Mouse (Mus musculus) olfactory bulb, adult 2 months (tissue): Measurements from ENCODE around the gene Tssc4. TPM values are rescaled to one million over a fixed set of nuclear protein-coding genes. Genes with fewer than 3 reads are reported as not detected.

Experiments used
- H3K27ac ChIP-seq: fragments of 200-500 bp; 2 replicates; pipeline ENCODE4 v1.5.1; 2012; ENCODE audit warnings: low read depth, low read length; ENCODE audit not compliant: insufficient read depth
- H3K4me1 ChIP-seq: fragments of 200-500 bp; 2 replicates; pipeline ENCODE4 v1.6.1; 2012; ENCODE audit warnings: low read length; ENCODE audit not compliant: control insufficient read depth, insufficient read depth
- H3K4me3 ChIP-seq: fragments of 200-500 bp; 2 replicates; pipeline ENCODE4 v1.5.1; 2012; ENCODE audit warnings: mild to moderate bottlenecking, low read depth, low read length, moderate library complexity; ENCODE audit not compliant: insufficient read depth
- CTCF ChIP-seq: fragments of 200-500 bp; IDR thresholded peaks from 2 replicates; pipeline ENCODE4 v1.5.1; 2012; ENCODE audit warnings: low read depth, mild to moderate bottlenecking, low read length, moderate library complexity; ENCODE audit not compliant: insufficient read depth
- POLR2A ChIP-seq: fragments of 200-500 bp; IDR thresholded peaks from 2 replicates; pipeline ENCODE4 v1.6.1; 2012; ENCODE audit warnings: mild to moderate bottlenecking, low read depth, low read length, moderate library complexity; ENCODE audit not compliant: insufficient read depth
- WGBS: fragments of 180-500 bp; shearing (Covaris S2); methylation state at CpG from one replicate; pipeline ENCODE4 v1.1.7; 2018; 5-methylcytosine and 5-hydroxymethylcytosine counted together
- polyA plus RNA-seq: library from polyadenylated mRNA; stranded (reverse); fragments of >200 nt; gene quantifications from 2 replicates; pipeline ENCODE4 v1.2.4, GENCODE M21; 2012; ENCODE audit warnings: low replicate concordance; ENCODE audit not compliant: missing spikeins, insufficient read depth, insufficient read length

Gene Tssc4
- polyA plus RNA-seq, 1 experiment: not detected

GRCm38 (mm10) chr7:143110803-143111202 lies 41.8 kb downstream of the Tssc4 start:
- TF ChIP-seq POLR2A (no peak), CTCF (no peak)
- Histone ChIP-seq H3K4me1 (peaks cover 11% of the 10 kb centered on the region; the same call in 1 of the 2 replicates), H3K4me3 (no peak overlapping the region), H3K27ac (no peak overlapping the region)
- 54% methylated on average over 1 of the region's 1 CpGs for WGBS

- H3K4me3 ChIP-seq: no peak overlapping the region
- 68% methylated on average over 4 of the region's 4 CpGs for WGBS
Observed at GRCm38 (mm10) chr7:143111719-143112118, 42.7 kb downstream of the Tssc4 start.

GRCm38 (mm10) chr7:143112395-143112794 lies 43.3 kb downstream of the Tssc4 start:
- Histone ChIP-seq H3K27ac (no peak overlapping the region), H3K4me1 (peaks cover 3% of the 10 kb centered on the region; the same call in 1 of the 2 replicates), H3K4me3 (no peak overlapping the region)
- no peak for TF ChIP-seq POLR2A
- no peak for TF ChIP-seq CTCF
- WGBS: 47% methylated on average over 1 of the region's 1 CpGs

More at GRCm38 (mm10) chr7:143111719-143112118, 42.7 kb downstream of the Tssc4 start:
- TF ChIP-seq POLR2A (no peak), CTCF (no peak)
- no peak overlapping the region for H3K27ac ChIP-seq
- H3K4me1 ChIP-seq: peaks cover 10% of the 10 kb centered on the region; the same call in 1 of the 2 replicates

GRCm38 (mm10) chr7:143114773-143115172 lies 45.7 kb downstream of the Tssc4 start:
- Histone ChIP-seq H3K4me1 (no peaks in the 10 kb centered on the region), H3K4me3 (no peak overlapping the region), H3K27ac (no peak overlapping the region)
- TF ChIP-seq POLR2A: no peak
- no peak for TF ChIP-seq CTCF

DNA sequence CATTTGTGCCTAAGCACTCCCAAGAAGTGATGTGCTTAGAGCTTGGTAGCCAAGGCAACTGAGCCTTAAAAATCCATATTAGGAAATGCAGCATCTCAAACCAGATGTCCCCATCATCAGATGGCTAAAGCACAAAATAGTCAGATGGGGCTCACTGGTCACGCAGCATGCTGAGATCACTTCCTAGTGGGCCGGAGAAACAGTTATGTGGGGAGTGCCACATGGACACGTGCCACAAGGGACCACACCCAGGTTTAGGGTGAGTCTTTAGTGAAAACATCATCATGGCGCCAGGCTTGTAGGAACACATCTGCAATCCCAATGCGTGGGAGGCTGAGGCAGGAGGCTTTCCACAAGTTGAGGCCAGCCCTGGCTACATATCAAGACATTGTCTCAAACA lies 47.5 kb downstream of the Tssc4 start:
- no peak for TF ChIP-seq CTCF
- no peak for TF ChIP-seq POLR2A
- H3K4me1 ChIP-seq: no peaks in the 10 kb centered on the region
- 83% methylated on average over 5 of the region's 5 CpGs for WGBS

DNA sequence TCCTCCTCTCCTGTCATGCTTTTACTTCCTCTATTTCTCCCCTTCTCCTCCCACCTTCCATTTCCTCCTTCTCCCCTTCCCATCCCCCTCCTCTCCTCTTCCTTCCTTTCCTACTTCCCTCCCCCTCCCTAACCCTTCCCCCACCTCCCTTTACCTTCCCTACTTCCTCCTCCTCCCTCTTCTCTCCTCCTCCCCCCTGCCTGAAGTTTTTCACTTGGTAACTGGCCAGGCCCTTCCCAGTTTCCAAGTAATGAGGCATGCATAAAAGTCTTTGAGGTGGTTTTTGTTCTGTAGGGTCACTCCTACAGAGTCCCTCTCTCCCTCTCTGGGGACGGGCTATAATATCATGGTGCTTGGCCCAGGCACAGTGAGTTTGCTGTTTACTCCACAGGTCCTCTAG lies 50.4 kb downstream of the Tssc4 start:
- TF ChIP-seq CTCF: no peak
- no peak for TF ChIP-seq POLR2A
- Histone ChIP-seq H3K4me1 (no peaks in the 10 kb centered on the region), H3K4me3 (no peak overlapping the region), H3K27ac (no peak overlapping the region)
- WGBS: 24% methylated on average over 1 of the region's 1 CpGs

More for the DNA sequence above, 47.5 kb downstream of the Tssc4 start:
- Histone ChIP-seq H3K27ac (no peak overlapping the region), H3K4me3 (no peak overlapping the region)

- 80% methylated on average over 3 of the region's 3 CpGs for WGBS
Observed at GRCm38 (mm10) chr7:143119826-143120225, 50.8 kb downstream of the Tssc4 start.

More at GRCm38 (mm10) chr7:143119826-143120225, 50.8 kb downstream of the Tssc4 start:
- H3K27ac ChIP-seq: no peak overlapping the region
- TF ChIP-seq POLR2A (no peak), CTCF (no peak)
- H3K4me1 ChIP-seq: no peaks in the 10 kb centered on the region
- no peak overlapping the region for H3K4me3 ChIP-seq

Other genes with a start within 250 kb of the Tssc4 start
- gene Th, start 138.1 kb upstream of the Tssc4 start, polyA plus RNA-seq: not detected in 2 replicates
- gene Ascl2, start 100.0 kb upstream of the Tssc4 start, polyA plus RNA-seq: not detected in 2 replicates
- not detected in 2 replicates for gene Tspan32, start 64.2 kb upstream of the Tssc4 start, polyA plus RNA-seq
- not detected in 2 replicates for gene Cd81, start 16.5 kb upstream of the Tssc4 start, polyA plus RNA-seq
- gene Trpm5, start 25.4 kb downstream of the Tssc4 start, polyA plus RNA-seq: not detected in 2 replicates
- gene Kcnq1, start 37.1 kb downstream of the Tssc4 start, polyA plus RNA-seq: not detected in 2 replicates